Mouse (Mus musculus): ENCODE data around the gene Spout1.
"Not testable (repeated sequence)": the region's sequence is repeated elsewhere in the genome, so short reads cannot be mapped to it uniquely, and the experiment has no call there.

Gene Spout1

GRCm38 (mm10) chr2:30176561-30176960 is 1.7 kb downstream of the Spout1 start:
- no peak for DNase-seq

- no peak for DNase-seq
Measured at GRCm38 (mm10) chr2:30175897-30176296, 2.4 kb downstream of the Spout1 start.

GRCm38 (mm10) chr2:30173541-30174240 is 4.6 kb downstream of the Spout1 start:
- no peak for DNase-seq

GRCm38 (mm10) chr2:30171997-30172382 is 6.3 kb downstream of the Spout1 start:
- DNase-seq, result no peak

GRCm38 (mm10) chr2:30171371-30171996 is 6.8 kb downstream of the Spout1 start, which contains the start of gene Endog:
Endog (plus strand) TSS chr2:30171493.
- DNase-seq, result peak; percentile 76 to 84

GRCm38 (mm10) chr2:30166677-30167076 is 11.6 kb downstream of the Spout1 start:
- DNase-seq, result no peak

- DNase-seq, result no peak
Measured at GRCm38 (mm10) chr2:30164340-30164932, 13.8 kb downstream of the Spout1 start.

GRCm38 (mm10) chr2:30161809-30162208 is 16.4 kb downstream of the Spout1 start:
- no peak for DNase-seq

- not testable (repeated sequence) for DNase-seq
Measured at GRCm38 (mm10) chr2:30159871-30160270, 18.4 kb downstream of the Spout1 start.

- DNase-seq, result no peak
Measured at GRCm38 (mm10) chr2:30152616-30153015, 25.6 kb downstream of the Spout1 start.

- no peak for DNase-seq
Measured at GRCm38 (mm10) chr2:30151840-30152239, 26.4 kb downstream of the Spout1 start.

GRCm38 (mm10) chr2:30147466-30147865 is 30.8 kb downstream of the Spout1 start:
- DNase-seq, result no peak

- no peak for DNase-seq
Measured at GRCm38 (mm10) chr2:30144436-30144835, 33.8 kb downstream of the Spout1 start.

- DNase-seq, result not testable (repeated sequence)
Measured at GRCm38 (mm10) chr2:30140021-30140420, 38.2 kb downstream of the Spout1 start.

GRCm38 (mm10) chr2:30136458-30136857 is 41.8 kb downstream of the Spout1 start:
- no peak for DNase-seq

GRCm38 (mm10) chr2:30134928-30135620 is 43.2 kb downstream of the Spout1 start:
- DNase-seq, result no peak

- DNase-seq, result no peak
Measured at GRCm38 (mm10) chr2:30134378-30134711, 43.9 kb downstream of the Spout1 start.

- peak; percentile 99 for DNase-seq
Measured at GRCm38 (mm10) chr2:30133613-30134377, 44.5 kb downstream of the Spout1 start, which contains the start of gene Tbc1d13. Tbc1d13 (plus strand) TSS chr2:30133746.

GRCm38 (mm10) chr2:30132801-30133612 is 45.3 kb downstream of the Spout1 start:
- DNase-seq, result no peak

GRCm38 (mm10) chr2:30131240-30131639 is 47.0 kb downstream of the Spout1 start:
- DNase-seq, result not testable (repeated sequence)

- no peak for DNase-seq
Measured at GRCm38 (mm10) chr2:30130156-30130555, 48.1 kb downstream of the Spout1 start.

GRCm38 (mm10) chr2:30128789-30129188 is 49.5 kb downstream of the Spout1 start:
- no peak for DNase-seq

Measured in thymus, postnatal 36 days (tissue).